Mouse (Mus musculus) stomach, adult 2 months (tissue): ENCODE data around the gene Nek10. TPM values are rescaled to one million over a fixed set of nuclear protein-coding genes. Genes with fewer than 3 reads are reported as not detected.

Experiments used
- polyA plus RNA-seq: library from polyadenylated mRNA; depleted of rRNA; stranded (reverse); fragments of >200 nt; gene quantifications from 2 replicates; pipeline ENCODE4 v1.2.3, GENCODE M21; 2012; rRNA removed

Nek10 gene
- 0.01 TPM in 1 of 2 replicates, not detected in the other for polyA plus RNA-seq

DNA sequence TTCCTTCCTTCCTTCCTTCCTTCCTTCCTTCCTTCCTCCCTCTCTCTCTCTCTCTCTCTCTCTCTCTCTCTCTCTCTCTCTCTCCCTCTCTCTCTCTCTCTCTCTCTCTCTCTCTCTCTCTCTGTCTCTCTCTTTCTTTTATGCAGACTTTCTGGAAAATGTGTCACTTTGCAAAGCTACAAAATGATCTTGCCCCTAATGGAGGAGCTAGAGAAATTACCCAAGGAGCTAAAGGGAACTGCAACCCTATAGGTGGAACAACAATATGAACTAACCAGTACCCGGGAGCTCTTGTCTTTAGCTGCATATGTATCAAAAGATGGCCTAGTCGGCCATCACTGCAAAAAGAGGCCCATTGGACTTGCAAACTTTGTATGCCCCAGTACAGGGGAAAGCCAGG is at the start of gene Nek10:
Gene Nek10 (plus strand): TSS at position 301 of the 400 bp plus-strand sequence.

Other genes starting within 250 kb of the Nek10 start
- 6.0 and 10.2 TPM in 2 replicates for gene Slc4a7, start 101.1 kb upstream of the Nek10 start, polyA plus RNA-seq